Mouse (Mus musculus) lung, postnatal 0 days (tissue): Measurements from ENCODE around the gene Calu. TPM values are rescaled to one million over a fixed set of nuclear protein-coding genes. Genes with fewer than 3 reads are reported as not detected.
"Not testable (repeated sequence)": the region's sequence is repeated elsewhere in the genome, so short reads cannot be mapped to it uniquely, and the experiment has no call there.

Experiments
- ATAC-seq: fragments of 200-750 bp; cut with Nextera tagmentation; 2 replicates; pipeline ENCODE4 v1.8.0; 2017; ENCODE audit warnings: moderate library complexity
- DNase-seq: peaks from one replicate; pipeline ENCODE4 v3.0.0-alpha.2; 2016; ENCODE audit warnings: low spot score
- H3K27ac ChIP-seq: fragments of 300-500 bp; sonication (generic); 2 replicates; pipeline ENCODE4 v1.5.1; 2014; ENCODE audit warnings: antibody characterized with exemption, mild to moderate bottlenecking, low read length, mixed read lengths
- H3K27me3 ChIP-seq: fragments of 300-500 bp; sonication (generic); replicated peaks from 2 replicates; pipeline ENCODE4 v1.6.1; 2014; ENCODE audit warnings: low read length, mixed read lengths; ENCODE audit not compliant: insufficient read depth
- H3K36me3 ChIP-seq: fragments of 300-500 bp; sonication (generic); 2 replicates; pipeline ENCODE4 v1.6.1; 2014; ENCODE audit warnings: low read length, mixed read lengths; ENCODE audit not compliant: insufficient read depth
- H3K4me1 ChIP-seq: fragments of 300-500 bp; sonication (generic); 2 replicates; pipeline ENCODE4 v1.6.1; 2014; ENCODE audit warnings: antibody characterized with exemption, low read depth, low read length, mixed read lengths; ENCODE audit not compliant: insufficient read depth
- H3K4me2 ChIP-seq: fragments of 300-500 bp; sonication (generic); replicated peaks from 2 replicates; pipeline ENCODE4 v1.6.1; 2014; ENCODE audit warnings: low read depth, mild to moderate bottlenecking, low read length, moderate library complexity, mixed read lengths
- H3K4me3 ChIP-seq: fragments of 300-500 bp; sonication (generic); 2 replicates; pipeline ENCODE4 v1.5.1; 2014; ENCODE audit warnings: low read depth, low read length
- H3K9ac ChIP-seq: fragments of 300-500 bp; sonication (generic); replicated peaks from 2 replicates; pipeline ENCODE4 v1.6.1; 2014; ENCODE audit warnings: low read depth, mild to moderate bottlenecking
- H3K9me3 ChIP-seq: fragments of 300-500 bp; sonication (generic); 2 replicates; pipeline ENCODE4 v1.6.1; 2016; ENCODE audit warnings: low read length, mixed read lengths
- CTCF ChIP-seq: IDR thresholded peaks from 2 replicates; pipeline ENCODE4 v1.5.1; 2016; ENCODE audit warnings: antibody characterized with exemption, mild to moderate bottlenecking
- EP300 ChIP-seq: IDR thresholded peaks from 2 replicates; pipeline ENCODE4 v1.6.1; 2016; ENCODE audit warnings: antibody characterized with exemption, mild to moderate bottlenecking, control low read depth
- WGBS: fragments of 180-500 bp; shearing (Covaris S2); extraction: QIAGEN DNeasy Blood & Tissue Kit; methylation state at CpG from one replicate; pipeline ENCODE4 v1.1.7; 2014; 5-methylcytosine and 5-hydroxymethylcytosine counted together
- polyA plus RNA-seq: library from polyadenylated mRNA; unstranded; fragments of >200 nt; fragmentation: Nextera tagmentation; extraction: Ambion mirVana; gene quantifications from 2 replicates; pipeline ENCODE4 v1.2.1, GENCODE M21; 2015

Calu gene
- polyA plus RNA-seq, 1 experiment from 2014 or later: 232 TPM

- H3K4me2 ChIP-seq: no peak overlapping the region
- H3K9me3 ChIP-seq: no peaks in the 10 kb centered on the region
- peaks cover 9% of the 10 kb centered on the region; the same call in 1 of the 2 replicates for H3K36me3 ChIP-seq
- no peaks in the 10 kb centered on the region for H3K27me3 ChIP-seq
- no peak for TF ChIP-seq CTCF
- no peak for TF ChIP-seq EP300
- no peak for ATAC-seq
- WGBS: 92% methylated on average over 10 of the region's 10 CpGs
- no peak for DNase-seq
- H3K9ac ChIP-seq: no peak overlapping the region
- no peak overlapping the region for H3K27ac ChIP-seq
- no peak overlapping the region for H3K4me3 ChIP-seq
- no peaks in the 10 kb centered on the region for H3K4me1 ChIP-seq
These were observed 30.8 kb downstream of the Calu start for GRCm38 (mm10) chr6:29378678-29379077.

DNA sequence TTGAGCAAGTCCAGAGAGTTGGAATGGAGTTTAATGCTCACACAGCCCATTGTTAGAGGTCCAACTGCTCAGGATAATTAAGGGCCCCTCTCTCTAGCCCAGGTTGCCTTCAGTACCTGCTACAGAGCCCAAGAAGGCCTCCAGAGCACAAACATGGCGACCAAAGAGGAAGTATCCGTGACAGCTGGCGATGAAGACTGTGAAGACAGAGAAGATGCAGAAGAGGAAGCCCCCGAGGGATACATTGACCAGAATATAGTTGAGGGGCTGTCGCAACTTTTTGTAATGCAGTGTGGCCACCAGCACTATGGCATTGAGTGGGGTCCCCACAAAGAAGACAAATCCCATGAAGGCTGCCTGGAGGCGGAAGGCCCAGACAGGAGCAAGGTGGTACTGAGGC, 32.1 kb downstream of the Calu start:
- no peak overlapping the region for H3K27ac ChIP-seq
- H3K9me3 ChIP-seq: no peaks in the 10 kb centered on the region
- H3K4me2 ChIP-seq: no peak overlapping the region
- ATAC-seq (no peak), DNase-seq (no peak)
- H3K4me1 ChIP-seq: no peaks in the 10 kb centered on the region
- H3K9ac ChIP-seq: no peak overlapping the region
- 86% methylated on average over 6 of the region's 6 CpGs for WGBS
- H3K36me3 ChIP-seq: peaks cover 6% of the 10 kb centered on the region; the same call in 1 of the 2 replicates
- no peak for TF ChIP-seq EP300
- no peak for TF ChIP-seq CTCF
- H3K27me3 ChIP-seq: no peaks in the 10 kb centered on the region
- no peak overlapping the region for H3K4me3 ChIP-seq

GRCm38 (mm10) chr6:29382442-29382841, 34.6 kb downstream of the Calu start:
- no peaks in the 10 kb centered on the region for H3K27me3 ChIP-seq
- ATAC-seq (no peak), DNase-seq (no peak)
- H3K4me2 ChIP-seq: no peak overlapping the region
- no peak overlapping the region for H3K4me3 ChIP-seq
- H3K36me3 ChIP-seq: no peaks in the 10 kb centered on the region
- no peak for TF ChIP-seq EP300
- no peak for TF ChIP-seq CTCF
- no peak overlapping the region for H3K27ac ChIP-seq
- H3K9ac ChIP-seq: no peak overlapping the region
- H3K4me1 ChIP-seq: no peaks in the 10 kb centered on the region; the same call in 1 of the 2 replicates
- WGBS: 49% methylated on average over 2 of the region's 2 CpGs
- no peaks in the 10 kb centered on the region for H3K9me3 ChIP-seq

- Histone ChIP-seq H3K9ac (no peak within 1 kb of the TSS), H3K4me2 (peak within 1 kb of the TSS; percentile 39), H3K27me3 (0 out of 2 replicates have a peak, but pooled peaks cover 3% of the 10 kb centered on the region), H3K9me3 (no peaks in the 10 kb centered on the region), H3K27ac (no peak within 1 kb of the TSS; the same call in 1 of the 2 replicates), H3K36me3 (no peaks in the 10 kb centered on the region), H3K4me3 (no peak within 1 kb of the TSS), H3K4me1 (peaks cover 3% of the 10 kb centered on the region; the same call in 1 of the 2 replicates)
- TF ChIP-seq EP300: no peak
- TF ChIP-seq CTCF: no peak
- peak; percentile 65 for ATAC-seq
- WGBS: 2% methylated on average over 12 of the region's 12 CpGs
- peak; percentile 60 for DNase-seq
These were observed 40.2 kb downstream of the Calu start, which contains the start of gene Opn1sw for GRCm38 (mm10) chr6:29388052-29388518. Opn1sw (minus strand) TSS chr6:29388468.

- no peaks in the 10 kb centered on the region for H3K9me3 ChIP-seq
- DNase-seq (peak; percentile 94), ATAC-seq (peak; percentile 97)
- no peak for TF ChIP-seq CTCF
- 0 out of 2 replicates have a peak, but pooled peaks have one; percentile 15 for TF ChIP-seq EP300
- no peak overlapping the region; the same call in 1 of the 2 replicates for H3K27ac ChIP-seq
- H3K4me2 ChIP-seq: peak overlapping the region; percentile 39
- H3K4me1 ChIP-seq: peaks cover 3% of the 10 kb centered on the region; the same call in 1 of the 2 replicates
- H3K9ac ChIP-seq: no peak overlapping the region
- H3K4me3 ChIP-seq: no peak overlapping the region
- 5% methylated on average over 11 of the region's 11 CpGs for WGBS
- H3K36me3 ChIP-seq: no peaks in the 10 kb centered on the region
- peaks cover 3% of the 10 kb centered on the region; the same call in 1 of the 2 replicates for H3K27me3 ChIP-seq
These were observed 40.8 kb downstream of the Calu start for GRCm38 (mm10) chr6:29388606-29389080.

DNA sequence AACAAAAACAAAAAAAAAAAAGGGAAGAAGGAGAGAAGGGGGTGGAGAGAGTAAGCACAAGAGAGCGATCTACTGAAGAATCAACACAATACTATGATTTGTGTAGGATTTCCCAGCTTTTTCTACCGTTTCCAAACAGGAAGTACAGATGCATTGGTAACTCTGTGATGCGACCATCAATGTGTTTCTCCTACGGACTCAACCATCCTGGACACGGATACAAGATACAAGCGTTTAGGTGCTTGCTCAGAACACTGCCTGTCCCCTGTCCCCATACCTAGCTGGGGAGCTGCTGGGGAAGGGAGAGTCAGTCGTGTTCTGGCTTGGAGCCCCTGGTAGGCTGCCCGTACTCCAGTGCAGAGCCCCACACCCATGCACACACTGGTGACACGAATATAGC, 41.6 kb downstream of the Calu start:
- Histone ChIP-seq H3K9ac (no peak overlapping the region), H3K4me2 (no peak overlapping the region), H3K4me3 (no peak overlapping the region), H3K27ac (no peak overlapping the region), H3K36me3 (no peaks in the 10 kb centered on the region), H3K4me1 (peaks cover 3% of the 10 kb centered on the region; the same call in 1 of the 2 replicates), H3K9me3 (no peaks in the 10 kb centered on the region), H3K27me3 (peaks cover 6% of the 10 kb centered on the region)
- TF ChIP-seq EP300 (no peak), CTCF (no peak)
- ATAC-seq: no peak
- no peak for DNase-seq
- WGBS: 43% methylated on average over 9 of the region's 9 CpGs

- not testable (repeated sequence) for H3K9me3 ChIP-seq, H3K36me3 ChIP-seq, H3K4me3 ChIP-seq, H3K4me2 ChIP-seq, DNase-seq, H3K27ac ChIP-seq, ATAC-seq, H3K9ac ChIP-seq, H3K4me1 ChIP-seq
- 70% methylated on average over 1 of the region's 1 CpGs for WGBS
- peaks cover 11% of the 10 kb centered on the region for H3K27me3 ChIP-seq
These were observed 42.6 kb downstream of the Calu start for GRCm38 (mm10) chr6:29390500-29390899.

DNA sequence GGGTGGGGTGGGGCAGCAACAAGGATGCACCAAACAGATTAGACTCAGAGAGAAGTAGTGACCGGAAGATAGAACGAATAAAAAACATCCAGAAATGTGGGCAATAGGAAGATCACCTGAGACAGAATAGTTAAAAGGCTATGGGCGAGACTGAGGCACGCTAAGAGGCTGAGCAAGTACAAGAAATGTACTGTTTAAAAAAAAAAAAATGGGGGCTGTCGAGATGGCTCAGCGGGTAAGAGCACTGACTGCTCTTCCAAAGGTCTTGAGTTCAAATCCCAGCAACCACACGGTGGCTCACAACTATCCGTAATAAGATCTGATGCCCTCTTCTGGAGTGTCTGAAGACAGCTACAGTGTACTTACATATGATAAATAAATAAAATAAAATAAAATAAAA, 43.4 kb downstream of the Calu start:
- not testable (repeated sequence) for DNase-seq
- WGBS: 62% methylated on average over 8 of the region's 8 CpGs

More for the DNA sequence above, 43.4 kb downstream of the Calu start:
- H3K27me3 ChIP-seq: peaks cover 16% of the 10 kb centered on the region
- H3K36me3 ChIP-seq, H3K4me1 ChIP-seq, H3K4me2 ChIP-seq, H3K27ac ChIP-seq, H3K9ac ChIP-seq, ATAC-seq, H3K4me3 ChIP-seq, H3K9me3 ChIP-seq: not testable (repeated sequence)
